Mouse (Mus musculus) ES-Bruce4 (cell line): ENCODE data around the gene Ccdc63. TPM values are rescaled to one million over a fixed set of nuclear protein-coding genes. Genes with fewer than 3 reads are reported as not detected.
"Not testable (repeated sequence)": the region's sequence is repeated elsewhere in the genome, so short reads cannot be mapped to it uniquely, and the experiment has no call there.

Source experiments
- H3K27ac ChIP-seq: 2 replicates; pipeline ENCODE4 v1.5.1; 2012; ENCODE audit warnings: low read length, inconsistent platforms; ENCODE audit not compliant: insufficient read depth
- H3K27me3 ChIP-seq: 2 replicates; pipeline ENCODE4 v1.6.1; 2012; ENCODE audit warnings: mild to moderate bottlenecking, low read length, inconsistent platforms; ENCODE audit not compliant: control insufficient read depth, poor library complexity, insufficient read depth, severe bottlenecking
- H3K36me3 ChIP-seq: 2 replicates; pipeline ENCODE4 v1.6.1; 2012; ENCODE audit warnings: inconsistent platforms, mild to moderate bottlenecking, low read length, moderate library complexity; ENCODE audit not compliant: control insufficient read depth, poor library complexity, insufficient read depth, severe bottlenecking
- H3K4me1 ChIP-seq: one replicate; pipeline ENCODE4 v1.8.1; 2011; ENCODE audit warnings: low read length; ENCODE audit not compliant: control insufficient read depth, insufficient read depth
- H3K4me3 ChIP-seq: 2 replicates; pipeline ENCODE4 v1.5.1; 2011; ENCODE audit warnings: low read depth, mild to moderate bottlenecking, low read length
- H3K9ac ChIP-seq: 2 replicates; pipeline ENCODE4 v1.6.1; 2012; ENCODE audit warnings: low read depth, mild to moderate bottlenecking, inconsistent platforms; ENCODE audit not compliant: poor library complexity, severe bottlenecking
- H3K9me3 ChIP-seq: replicated peaks from 2 replicates; pipeline ENCODE4 v1.6.1; 2012; ENCODE audit warnings: mild to moderate bottlenecking, low read length, inconsistent platforms; ENCODE audit not compliant: control insufficient read depth, poor library complexity, insufficient read depth, severe bottlenecking
- CTCF ChIP-seq: IDR thresholded peaks from one replicate; pipeline ENCODE4 v1.8.1; 2011; ENCODE audit warnings: low read depth, low read length
- EP300 ChIP-seq: IDR thresholded peaks from 2 replicates; pipeline ENCODE4 v1.6.1; 2011; ENCODE audit warnings: low read depth, low read length; ENCODE audit not compliant: insufficient read depth
- POLR2A ChIP-seq: IDR thresholded peaks from one replicate; pipeline ENCODE4 v1.8.1; 2011; ENCODE audit warnings: low read length; ENCODE audit not compliant: insufficient read depth
- polyA plus RNA-seq: library from polyadenylated mRNA; stranded (reverse); fragments of >200 nt; gene quantifications from 2 replicates; pipeline ENCODE4 v1.2.4, GENCODE M21; 2011; ENCODE audit warnings: low read depth; ENCODE audit not compliant: missing spikeins, insufficient read depth, insufficient read length

Gene Ccdc63
- polyA plus RNA-seq = 2.4 and 3.0 TPM in 2 replicates

GRCm38 (mm10) chr5:122140723-122141122 is at the start of gene Ccdc63:
TSS of gene Ccdc63 (minus strand) at chr5:122140823.
- Histone ChIP-seq H3K27ac (no peak within 1 kb of the TSS), H3K9me3 (no peaks in the 10 kb centered on the region), H3K4me1 (no peaks in the 10 kb centered on the region), H3K9ac (no peak within 1 kb of the TSS), H3K27me3 (no peaks in the 10 kb centered on the region), H3K4me3 (no peak within 1 kb of the TSS), H3K36me3 (no peaks in the 10 kb centered on the region)
- TF ChIP-seq POLR2A (no peak), CTCF (no peak), EP300 (no peak)

- Histone ChIP-seq H3K27me3 (no peaks in the 10 kb centered on the region), H3K36me3 (no peaks in the 10 kb centered on the region), H3K27ac (no peak overlapping the region), H3K9me3 (peaks cover 9% of the 10 kb centered on the region; the same call in 1 of the 2 replicates), H3K4me1 (peaks cover 7% of the 10 kb centered on the region), H3K9ac (no peak overlapping the region), H3K4me3 (no peak overlapping the region)
- no peak for TF ChIP-seq CTCF
- no peak for TF ChIP-seq POLR2A
- no peak for TF ChIP-seq EP300
These were observed 48.5 kb upstream of the Ccdc63 start for GRCm38 (mm10) chr5:122189115-122189514.

- H3K9ac ChIP-seq, H3K27ac ChIP-seq, H3K27me3 ChIP-seq, H3K4me3 ChIP-seq, H3K9me3 ChIP-seq, H3K36me3 ChIP-seq, H3K4me1 ChIP-seq: not testable (repeated sequence)
These were observed 44.2 kb upstream of the Ccdc63 start for GRCm38 (mm10) chr5:122184858-122185257.

- Histone ChIP-seq H3K4me3 (no peak overlapping the region), H3K4me1 (peaks cover under 1% of the 10 kb centered on the region), H3K36me3 (no peaks in the 10 kb centered on the region), H3K27ac (no peak overlapping the region), H3K9me3 (peaks cover 8% of the 10 kb centered on the region; the same call in 1 of the 2 replicates), H3K27me3 (no peaks in the 10 kb centered on the region), H3K9ac (no peak overlapping the region)
- TF ChIP-seq POLR2A = no peak
- TF ChIP-seq CTCF = no peak
- TF ChIP-seq EP300 = no peak
These were observed 43.7 kb upstream of the Ccdc63 start for GRCm38 (mm10) chr5:122184283-122184806.

GRCm38 (mm10) chr5:122179665-122180064 is 39.0 kb upstream of the Ccdc63 start:
- Histone ChIP-seq H3K27me3 (no peaks in the 10 kb centered on the region), H3K36me3 (peaks cover 6% of the 10 kb centered on the region; the same call in 1 of the 2 replicates), H3K4me1 (peaks cover 4% of the 10 kb centered on the region), H3K9me3 (peaks cover 8% of the 10 kb centered on the region; the same call in 1 of the 2 replicates), H3K4me3 (no peak overlapping the region), H3K9ac (no peak overlapping the region), H3K27ac (no peak overlapping the region)
- no peak for TF ChIP-seq POLR2A

GRCm38 (mm10) chr5:122176398-122176797 is 35.8 kb upstream of the Ccdc63 start:
- no peak overlapping the region for H3K4me3 ChIP-seq
- H3K9me3 ChIP-seq = no peaks in the 10 kb centered on the region
- no peak overlapping the region for H3K9ac ChIP-seq
- 0 out of 2 replicates have a peak overlapping the region, but pooled peaks have one; percentile 18 for H3K27ac ChIP-seq
- peaks cover 29% of the 10 kb centered on the region for H3K36me3 ChIP-seq
- H3K4me1 ChIP-seq = peaks cover 4% of the 10 kb centered on the region
- TF ChIP-seq POLR2A (no peak), EP300 (no peak), CTCF (peak; percentile 70)
- no peaks in the 10 kb centered on the region for H3K27me3 ChIP-seq
